Mouse (Mus musculus) ES-Bruce4 (cell line): ENCODE results near the gene Zc3h14.

Source experiments
- CTCF ChIP-seq: IDR thresholded peaks from one replicate; pipeline ENCODE4 v1.8.1; 2011; ENCODE audit warnings: low read depth, low read length
- POLR2A ChIP-seq: IDR thresholded peaks from one replicate; pipeline ENCODE4 v1.8.1; 2011; ENCODE audit warnings: low read length; ENCODE audit not compliant: insufficient read depth

- no peak for TF ChIP-seq POLR2A
- no peak for TF ChIP-seq CTCF
Observed at GRCm38 (mm10) chr12:98802245-98802644, 55.5 kb downstream of the Zc3h14 start.
